30 mouse cellular contexts compared by ENCODE assay signal in the genomic region with DNA sequence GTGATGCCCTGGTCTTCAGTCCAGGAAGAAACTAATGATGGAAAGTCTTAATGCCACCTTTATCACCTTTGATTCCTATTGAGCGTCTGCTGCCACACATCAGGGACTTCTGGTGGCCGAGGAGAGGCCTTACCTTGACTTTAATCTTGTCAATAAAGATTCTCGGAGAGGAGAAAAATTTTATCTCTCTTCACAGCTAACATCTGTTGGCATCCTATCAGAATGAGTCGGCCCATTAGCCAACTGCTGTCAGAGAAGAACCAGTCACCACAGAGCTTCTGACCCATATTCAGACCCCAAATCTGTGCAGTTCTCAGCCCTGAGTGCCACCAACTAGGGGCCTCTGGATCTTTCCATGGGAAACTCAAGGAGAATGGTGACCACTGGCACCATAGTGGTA.
"Had no signal": no experiment of that assay in that cellular context is flagged by ENCODE, and none has a peak within 500 bp of the region (broad histone marks: within the 10 kb centered on the region; RNA-seq: fewer than 3 reads in every experiment).

No protein-coding gene starts in this region.

- H3K4me3 ChIP-seq: limb, embryonic 10.5 days; limb, embryonic 12.5 days; limb, embryonic 13.5 days; limb, embryonic 15.5 days; liver, embryonic 12.5 days; liver, embryonic 13.5 days; liver, embryonic 15.5 days; lung, embryonic 15.5 days; megakaryocyte, embryonic 14.5 days; midbrain, embryonic 10.5 days; midbrain, embryonic 12.5 days; midbrain, embryonic 13.5 days; midbrain, embryonic 15.5 days; myocyte; neural tube, embryonic 12.5 days had no signal

- ATAC-seq: liver, embryonic 12.5 days; liver, postnatal 0 days; lung, postnatal 0 days; midbrain, embryonic 13.5 days; midbrain, embryonic 15.5 days; midbrain, embryonic 16.5 days had no signal

- H3K4me1 ChIP-seq: limb, embryonic 10.5 days; limb, embryonic 12.5 days; limb, embryonic 13.5 days; limb, embryonic 15.5 days; liver, embryonic 12.5 days; liver, embryonic 13.5 days; liver, embryonic 15.5 days; lung, embryonic 15.5 days; megakaryocyte, embryonic 14.5 days; midbrain, embryonic 13.5 days; midbrain, embryonic 15.5 days; neural tube, embryonic 12.5 days had no signal

- H3K27me3 ChIP-seq: limb, embryonic 12.5 days; limb, embryonic 13.5 days; limb, embryonic 15.5 days; liver, embryonic 12.5 days; liver, embryonic 13.5 days; liver, embryonic 15.5 days; lung, embryonic 15.5 days; megakaryocyte, embryonic 14.5 days; midbrain, embryonic 12.5 days; midbrain, embryonic 13.5 days; midbrain, embryonic 15.5 days; neural tube, embryonic 12.5 days had no signal

- H3K36me3 ChIP-seq: limb, embryonic 10.5 days; limb, embryonic 12.5 days; limb, embryonic 13.5 days; limb, embryonic 15.5 days; liver, embryonic 12.5 days; liver, embryonic 13.5 days; liver, embryonic 15.5 days; lung, embryonic 15.5 days; midbrain, embryonic 10.5 days; midbrain, embryonic 12.5 days; midbrain, embryonic 13.5 days; midbrain, embryonic 15.5 days; neural tube, embryonic 12.5 days had no signal

- H3K9me3 ChIP-seq: limb, embryonic 10.5 days; limb, embryonic 12.5 days; limb, embryonic 13.5 days; limb, embryonic 15.5 days; liver, embryonic 12.5 days; liver, embryonic 13.5 days; liver, embryonic 15.5 days; lung, embryonic 15.5 days; megakaryocyte, embryonic 14.5 days; midbrain, embryonic 10.5 days; midbrain, embryonic 12.5 days; midbrain, embryonic 13.5 days; midbrain, embryonic 15.5 days; neural tube, embryonic 12.5 days had no signal

- DNase-seq: left cerebral cortex, postnatal 4 days; liver; liver, embryonic 13.5 days; liver, postnatal 0 days; lung, adult 18-20 months; lung, adult 2 months; lung, embryonic 14.5 days; lung, postnatal 10 days; lung, postnatal 14 days; lung, postnatal 36 days; lung, postnatal 4 days; midbrain, embryonic 14.5 days had no signal

- H3K27ac ChIP-seq: limb, embryonic 10.5 days; limb, embryonic 12.5 days; limb, embryonic 13.5 days; limb, embryonic 15.5 days; liver, embryonic 12.5 days; liver, embryonic 13.5 days; liver, embryonic 14.5 days; liver, embryonic 15.5 days; lung, embryonic 15.5 days; macrophage; midbrain, embryonic 10.5 days; midbrain, embryonic 12.5 days; midbrain, embryonic 13.5 days; midbrain, embryonic 15.5 days; neural tube, embryonic 12.5 days had no signal

- H3K9ac ChIP-seq: limb, embryonic 12.5 days; limb, embryonic 13.5 days; limb, embryonic 15.5 days; liver, embryonic 12.5 days; liver, embryonic 13.5 days; liver, embryonic 14.5 days; liver, embryonic 15.5 days; liver, postnatal 0 days; lung, embryonic 14.5 days; lung, embryonic 15.5 days; midbrain, embryonic 12.5 days; midbrain, embryonic 13.5 days; midbrain, embryonic 15.5 days; neural tube, embryonic 12.5 days had no signal
